ENCODE assay signal across 9 mouse cellular contexts in genomic region chr11:118792163-118792915, GRCm38 (mm10).
DNase-seq lines count a peak whose midpoint lies in the region; ATAC-seq and TF ChIP-seq lines count a peak whose summit lies in the region.
"Had no signal": no experiment of that assay in that cellular context is flagged by ENCODE, and none has a peak within 500 bp of the region (broad histone marks: within the 10 kb centered on the region; RNA-seq: fewer than 3 reads in every experiment).

No protein-coding gene starts in this region.

- no peak for DNase-seq in gastrocnemius, adult 2 months
- no peak for DNase-seq in gastrocnemius, postnatal 25 days
- DNase-seq in frontal cortex, postnatal 14 days (ENCODE audit: low spot score in 2 of 2), result peak; percentile 60 to 61
- peak; percentile 62 to 73 for DNase-seq in left cerebral cortex, postnatal 14 days (ENCODE audit: low spot score in 2 of 2)
- peak; percentile 46 for DNase-seq in right cerebral cortex, postnatal 14 days
- no peak for DNase-seq in urinary bladder, adult 2 months (ENCODE audit: low spot score)
- DNase-seq in embryo, embryonic 10.5 days (ENCODE audit: low spot score), result no peak

- no peak for TF ChIP-seq CTCF in gastrocnemius, adult 2 months (IDR thresholded peaks at IDR 0.05)

- H3K4me2 ChIP-seq in intestine, embryonic 16.5 days (ENCODE audit: low read depth, low read length), result no peak overlapping the region

- H3K36me3 ChIP-seq in intestine, embryonic 16.5 days (ENCODE audit: control insufficient read depth, insufficient read depth, low read length), result no peaks in the 10 kb centered on the region

- 71% methylated on average over 9 of the region's 9 CpGs for WGBS in intestine, embryonic 16.5 days

- intact Hi-C loops in gastrocnemius, adult 2 months (cut with DNase I), result no loop called here
- intact Hi-C loops in left cerebral cortex, postnatal 14 days (cut with DNase I), result loop anchor here (5.0 to 10.0 kb wide), 2 partner anchors 35 to 112 kb away; no protein-coding TSS in a partner anchor

- H3K4me3 ChIP-seq in gastrocnemius, adult 2 months, result no peak overlapping the region
- H3K4me3 ChIP-seq in intestine, embryonic 16.5 days (ENCODE audit: low read length), result no peak overlapping the region
- H3K4me3 ChIP-seq: myocyte had no signal

- ATAC-seq in intestine, embryonic 16.5 days, result no peak

- H3K4me1 ChIP-seq in intestine, embryonic 16.5 days (ENCODE audit: control insufficient read depth, insufficient read depth, low read length), result no peaks in the 10 kb centered on the region

- H3K27me3 ChIP-seq in intestine, embryonic 16.5 days (replicated peaks; ENCODE audit: control insufficient read depth, insufficient read depth, low read length), result no peaks in the 10 kb centered on the region

- peak overlapping the region; percentile 84 for H3K27ac ChIP-seq in gastrocnemius, adult 2 months
- no peak overlapping the region for H3K27ac ChIP-seq in intestine, embryonic 16.5 days (ENCODE audit: low read length)

- no peak overlapping the region for H3K9ac ChIP-seq in intestine, embryonic 16.5 days (ENCODE audit: low read depth, low read length)

- H3K9me3 ChIP-seq in intestine, embryonic 16.5 days (ENCODE audit: control insufficient read depth, low read length), result no peaks in the 10 kb centered on the region

Comparison
In these comparisons a context has a peak if more than half of its experiments do, and no peak if none do; other contexts are left out.
1. DNase-seq: peak in frontal cortex, postnatal 14 days (2 of 2), left cerebral cortex, postnatal 14 days (2 of 2) and right cerebral cortex, postnatal 14 days (single experiment); none in gastrocnemius, adult 2 months (single experiment), gastrocnemius, postnatal 25 days (single experiment), urinary bladder, adult 2 months (single experiment) and embryo, embryonic 10.5 days (single experiment).